Mouse (Mus musculus) frontal cortex, adult 2 months (tissue): Measurements from ENCODE around the gene Dcpp3. TPM values are rescaled to one million over a fixed set of nuclear protein-coding genes. Genes with fewer than 3 reads are reported as not detected.

Experiments used
- DNase-seq, 2 experiments: peaks; one replicate each; pipeline ENCODE4 v3.0.0; 2022; ENCODE audit warnings: low spot score in 1 of 2; ENCODE audit errors: extremely low spot score in 1 of 2
- polyA plus RNA-seq: library from polyadenylated mRNA; depleted of rRNA; stranded (reverse); fragments of >200 nt; gene quantifications from 2 replicates; pipeline ENCODE4 v1.2.3, GENCODE M21; 2012; rRNA removed

Gene Dcpp3
- polyA plus RNA-seq, 1 experiment = not detected

GRCm38 (mm10) chr17:23968780-23969179 lies 51.5 kb downstream of the Dcpp3 start:
- no peak for DNase-seq

Other genes starting within 250 kb of the Dcpp3 start
- gene Hcfc1r1, start 243.9 kb upstream of the Dcpp3 start, polyA plus RNA-seq = 114 and 144 TPM in 2 replicates
- 9.1 and 11.3 TPM in 2 replicates for gene Thoc6, start 243.6 kb upstream of the Dcpp3 start, polyA plus RNA-seq
- 5.6 and 7.0 TPM in 2 replicates for gene Tnfrsf12a, start 240.0 kb upstream of the Dcpp3 start, polyA plus RNA-seq
- 0.08 and 0.17 TPM in 2 replicates for gene Cldn6, start 238.2 kb upstream of the Dcpp3 start, polyA plus RNA-seq
- 0.14 and 0.19 TPM in 2 replicates for gene Cldn9, start 233.4 kb upstream of the Dcpp3 start, polyA plus RNA-seq
- 0.13 and 0.24 TPM in 2 replicates for gene 1520401A03Rik, start 194.7 kb upstream of the Dcpp3 start, polyA plus RNA-seq
- 8.1 and 8.7 TPM in 2 replicates for gene Pkmyt1, start 191.1 kb upstream of the Dcpp3 start, polyA plus RNA-seq
- gene Paqr4, start 176.6 kb upstream of the Dcpp3 start, polyA plus RNA-seq = 47.2 and 49.8 TPM in 2 replicates
- gene Kremen2, start 171.6 kb upstream of the Dcpp3 start, polyA plus RNA-seq = 0.38 and 0.52 TPM in 2 replicates
- 208 and 231 TPM in 2 replicates for gene Flywch1, start 145.9 kb upstream of the Dcpp3 start, polyA plus RNA-seq
- 38.8 and 41.8 TPM in 2 replicates for gene Flywch2, start 131.4 kb upstream of the Dcpp3 start, polyA plus RNA-seq
- 732 and 866 TPM in 2 replicates for gene Srrm2, start 126.9 kb upstream of the Dcpp3 start, polyA plus RNA-seq
- gene Elob, start 88.3 kb upstream of the Dcpp3 start, polyA plus RNA-seq = 610 and 742 TPM in 2 replicates
- gene Prss33, start 81.4 kb upstream of the Dcpp3 start, polyA plus RNA-seq = 0.16 and 1.0 TPM in 2 replicates
- 0.06 and 0.10 TPM in 2 replicates for gene Prss32, start 73.6 kb upstream of the Dcpp3 start, polyA plus RNA-seq
- gene Prss41, start 73.3 kb upstream of the Dcpp3 start, polyA plus RNA-seq = 0.10 and 0.15 TPM in 2 replicates
- gene Prss21, start 49.4 kb upstream of the Dcpp3 start, polyA plus RNA-seq = not detected in 2 replicates
- gene Dcpp1, start 36.6 kb upstream of the Dcpp3 start, polyA plus RNA-seq = not detected in 2 replicates
- gene Dcpp2, start 36.6 kb upstream of the Dcpp3 start, polyA plus RNA-seq = not detected in 2 replicates
- not detected in 2 replicates for gene Sbp, start 24.2 kb downstream of the Dcpp3 start, polyA plus RNA-seq
- not detected in 2 replicates for gene Sbpl, start 37.8 kb downstream of the Dcpp3 start, polyA plus RNA-seq
- gene Prss30, start 63.1 kb downstream of the Dcpp3 start, polyA plus RNA-seq = 1.0 and 4.4 TPM in 2 replicates
- gene Prss22, start 80.6 kb downstream of the Dcpp3 start, polyA plus RNA-seq = 1.4 and 1.8 TPM in 2 replicates
- gene Prss27, start 120.7 kb downstream of the Dcpp3 start, polyA plus RNA-seq = not detected in 2 replicates
- gene Kctd5, start 156.0 kb downstream of the Dcpp3 start, polyA plus RNA-seq = 29.0 and 29.8 TPM in 2 replicates
- 40.4 and 40.9 TPM in 2 replicates for gene Pdpk1, start 233.5 kb downstream of the Dcpp3 start, polyA plus RNA-seq
- gene Amdhd2, start 246.3 kb downstream of the Dcpp3 start, polyA plus RNA-seq = 38.9 and 39.1 TPM in 2 replicates